Mouse (Mus musculus) testis, adult 2 months (tissue): ENCODE results near the gene Smarcb1.

Source experiments
- CTCF ChIP-seq: fragments of 200-500 bp; IDR thresholded peaks from 2 replicates; pipeline ENCODE4 v1.5.1; 2012; ENCODE audit warnings: low read depth, mild to moderate bottlenecking, inconsistent platforms, low read length, moderate library complexity; ENCODE audit not compliant: control insufficient read depth, insufficient read depth, insufficient replicate concordance
- POLR2A ChIP-seq: fragments of 200-500 bp; IDR thresholded peaks from 2 replicates; pipeline ENCODE4 v1.6.1; 2012; ENCODE audit warnings: low read depth, mild to moderate bottlenecking, inconsistent platforms, low read length, moderate library complexity; ENCODE audit not compliant: control insufficient read depth

DNA sequence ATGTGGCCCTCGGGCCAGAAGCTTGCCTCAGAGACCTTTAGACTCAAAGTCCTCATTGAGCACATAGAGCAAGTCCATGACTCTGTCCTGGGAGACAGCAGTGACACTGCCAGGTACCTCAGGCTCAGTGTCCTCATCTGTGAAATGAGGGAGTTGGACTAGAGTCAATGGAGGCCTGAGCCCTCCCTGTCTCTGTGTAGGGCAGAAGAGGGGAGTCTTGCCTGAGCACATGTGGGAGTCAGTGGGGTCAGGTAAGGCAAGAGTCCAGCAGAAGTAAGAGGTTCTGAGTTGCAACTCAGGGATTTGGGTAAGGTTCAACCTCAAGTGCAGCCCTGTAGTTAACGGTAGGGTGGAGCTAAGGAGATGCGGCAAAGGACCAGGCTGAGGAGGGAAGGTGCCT is 64.4 kb downstream of the Smarcb1 start:
- TF ChIP-seq CTCF = no peak
- no peak for TF ChIP-seq POLR2A
